Mouse (Mus musculus) frontal cortex, adult (tissue): ENCODE results near the gene Elmo3.
A peak's percentile ranks its signal among the peaks of the same experiment; 100 is the strongest.
"Not testable (repeated sequence)": the region's sequence is repeated elsewhere in the genome, so short reads cannot be mapped to it uniquely, and the experiment has no call there.

Experiments used
- ATAC-seq: cut with Nextera tagmentation; 2 replicates; pipeline ENCODE4 v1.9.2; 2017; ENCODE audit warnings: mild to moderate bottlenecking, moderate library complexity, mixed read lengths; ENCODE audit not compliant: low TSS enrichment

The Elmo3 gene

DNA sequence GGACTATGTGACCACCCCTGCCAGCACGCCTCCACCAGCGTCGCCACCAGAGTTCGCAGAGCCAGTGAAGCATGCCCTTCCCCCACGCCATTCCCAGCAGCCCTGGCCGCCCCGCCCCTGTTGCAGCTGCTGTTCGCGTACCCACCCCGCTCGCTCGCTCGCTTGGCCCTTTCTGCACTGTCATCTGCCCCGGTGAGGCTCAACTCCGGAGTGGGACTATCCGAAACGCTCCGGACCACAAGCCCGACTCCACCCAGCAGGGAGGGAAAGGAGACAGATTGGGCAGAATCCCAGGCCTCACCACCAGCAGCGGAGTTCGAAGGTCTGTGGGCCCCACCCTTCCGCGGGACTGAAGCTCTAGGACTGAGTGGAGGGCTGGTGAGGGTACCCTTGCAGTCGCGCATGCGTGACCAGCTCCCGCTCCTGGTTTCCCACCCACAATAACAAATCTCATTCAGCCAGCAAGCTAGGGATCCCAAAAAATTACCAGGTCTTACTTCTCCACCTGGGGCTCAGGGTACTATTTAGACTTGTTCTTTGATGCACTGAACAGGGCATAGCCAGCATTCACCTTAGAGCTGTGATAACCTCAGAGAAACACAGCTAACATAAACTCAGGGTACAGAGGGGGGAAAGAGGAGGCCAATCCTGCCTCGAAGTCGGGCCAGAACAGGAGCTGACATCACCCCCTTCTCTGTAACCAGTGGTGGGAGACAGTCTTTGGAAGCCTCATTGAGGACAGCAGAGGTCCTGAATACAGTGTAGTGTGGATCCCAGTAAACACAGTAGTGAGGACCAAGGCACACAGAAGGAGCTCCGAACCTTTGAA is 28.9 kb upstream of the Elmo3 start:
- ATAC-seq, result peak; percentile 48

DNA sequence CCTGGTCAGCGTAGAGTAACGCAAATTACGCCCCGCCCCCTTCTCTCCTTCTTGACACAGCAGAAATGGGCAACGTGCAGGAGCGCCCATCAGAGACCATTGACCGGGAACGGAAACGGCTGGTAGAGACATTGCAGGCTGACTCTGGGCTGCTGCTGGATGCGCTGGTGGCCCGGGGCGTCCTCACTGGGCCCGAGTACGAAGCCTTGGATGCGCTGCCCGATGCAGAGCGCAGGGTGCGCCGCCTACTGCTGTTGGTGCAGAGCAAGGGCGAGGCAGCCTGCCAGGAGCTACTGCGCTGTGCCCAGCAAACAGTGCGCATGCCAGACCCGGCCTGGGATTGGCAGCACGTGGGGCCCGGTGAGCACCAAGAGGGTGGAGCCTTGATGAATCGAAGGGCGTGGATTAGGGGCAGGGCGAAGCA is 26.5 kb upstream of the Elmo3 start:
- ATAC-seq, result peak; percentile 66

DNA sequence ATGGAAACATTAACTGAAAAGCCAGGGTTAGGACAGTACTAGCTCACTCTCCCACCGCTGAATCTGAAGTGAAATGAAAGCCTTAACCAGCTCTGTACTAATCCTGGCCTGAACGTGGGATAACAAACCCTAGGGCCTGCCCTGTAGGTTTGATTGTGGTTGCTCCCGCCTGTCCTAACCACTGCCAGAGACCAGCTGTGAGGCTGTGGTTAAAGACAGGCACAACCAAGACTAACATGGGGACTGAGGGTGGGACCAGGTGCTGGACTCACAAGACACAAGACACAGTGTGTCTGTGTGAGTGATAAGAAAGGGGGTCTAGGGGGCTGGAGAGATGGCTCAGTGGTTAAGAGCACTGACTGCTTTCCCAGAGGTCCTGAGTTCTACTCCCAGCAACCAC is 24.8 kb upstream of the Elmo3 start:
- ATAC-seq, result no peak

DNA sequence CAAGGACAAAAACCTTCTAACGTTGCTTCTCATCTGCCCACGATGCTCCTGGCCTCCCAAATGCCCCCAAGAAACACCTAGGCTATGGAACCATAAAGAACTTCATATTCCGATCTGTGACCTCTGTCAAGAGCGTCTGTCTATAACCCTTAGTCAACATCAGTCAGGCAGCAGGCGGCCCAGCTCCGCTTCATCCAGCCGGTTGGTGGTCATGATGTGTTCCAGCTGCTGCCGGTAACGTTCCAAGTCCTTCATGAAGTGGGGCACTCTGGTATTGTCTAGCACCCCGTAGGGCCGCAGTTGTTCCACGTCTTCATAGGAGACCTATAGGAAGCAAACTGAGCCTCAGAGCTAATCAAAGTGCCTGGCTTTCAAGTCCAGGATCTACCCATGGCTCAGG is 23.6 kb upstream of the Elmo3 start:
- ATAC-seq, result no peak

DNA sequence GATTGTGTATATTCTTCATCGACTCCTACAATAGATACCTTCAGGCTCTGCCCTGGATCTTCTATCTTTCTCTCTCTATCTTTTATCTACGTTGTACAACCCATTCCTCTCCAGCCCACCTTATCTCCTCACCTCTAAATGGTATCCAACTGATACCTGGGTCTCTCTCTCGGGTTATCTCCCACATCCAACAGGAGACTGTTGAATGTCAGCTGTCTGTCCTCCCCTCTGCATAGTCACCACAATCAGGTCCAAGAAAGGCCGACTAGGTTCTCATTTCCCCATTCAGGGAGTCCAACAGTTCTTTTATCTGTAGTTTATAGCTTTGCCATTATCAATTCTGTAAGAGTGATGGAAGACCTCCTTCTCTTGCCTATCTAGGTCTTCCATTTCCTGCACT is 23.2 kb upstream of the Elmo3 start:
- ATAC-seq, result no peak

DNA sequence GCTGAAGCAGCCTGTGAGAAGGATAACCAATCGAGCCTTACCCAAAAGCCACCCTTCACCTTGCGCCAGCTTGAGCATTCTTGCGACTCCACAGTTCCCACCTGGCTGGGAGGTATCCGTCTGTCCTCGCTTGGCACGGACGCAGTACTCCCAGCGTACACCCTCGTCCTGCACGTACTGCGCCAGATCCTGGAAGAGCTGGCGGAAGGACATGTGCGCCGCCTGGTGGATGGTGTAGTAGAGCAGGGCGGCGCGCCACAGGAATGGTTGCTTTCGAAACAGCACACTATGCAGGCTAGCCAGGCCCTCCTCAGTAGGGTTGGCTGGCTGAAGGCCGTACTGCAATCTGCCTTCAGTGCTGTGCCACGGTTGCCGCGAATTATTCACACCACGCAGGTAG is 22.3 kb upstream of the Elmo3 start:
- ATAC-seq, result peak; percentile 25; the same call in 1 of the 2 replicates

DNA sequence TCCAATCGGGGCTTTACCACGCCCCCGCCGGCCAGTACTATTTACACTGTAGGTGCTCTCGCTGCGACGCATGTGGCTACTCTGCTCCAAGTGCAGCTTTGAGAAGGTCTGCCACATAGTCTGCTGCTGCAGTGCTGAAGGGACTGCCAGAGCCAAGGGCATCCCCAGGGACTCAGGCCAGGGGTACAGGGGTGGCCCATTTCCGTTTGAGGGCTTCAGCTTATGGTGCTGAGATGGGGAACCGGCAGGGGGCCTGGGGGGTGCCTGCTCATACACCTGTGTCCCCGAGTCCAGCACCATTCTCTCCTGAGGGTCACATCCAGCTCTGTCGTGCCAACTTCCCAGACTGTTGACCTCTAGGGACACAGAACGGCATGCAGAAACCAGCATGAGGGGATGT is 19.9 kb upstream of the Elmo3 start:
- ATAC-seq, result no peak

DNA sequence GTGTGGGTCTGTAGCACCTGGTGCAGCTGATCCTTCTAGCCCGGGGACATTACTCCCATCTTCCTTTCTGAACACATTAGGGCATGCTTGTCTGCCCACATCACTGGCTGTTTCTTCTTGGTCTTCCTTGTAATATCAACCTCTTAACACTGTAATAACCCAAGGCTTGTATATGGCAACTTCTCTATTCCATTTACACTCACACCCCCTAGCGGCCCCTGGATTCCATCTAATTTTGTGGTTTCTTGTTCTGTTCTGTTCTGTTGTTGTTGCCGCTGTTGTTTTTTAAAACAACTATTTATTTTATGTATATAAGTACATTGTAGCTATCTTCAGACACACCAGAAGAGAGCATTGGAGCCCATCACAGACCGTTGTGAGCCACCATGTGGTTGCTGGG is 18.5 kb upstream of the Elmo3 start:
- ATAC-seq, result no peak

DNA sequence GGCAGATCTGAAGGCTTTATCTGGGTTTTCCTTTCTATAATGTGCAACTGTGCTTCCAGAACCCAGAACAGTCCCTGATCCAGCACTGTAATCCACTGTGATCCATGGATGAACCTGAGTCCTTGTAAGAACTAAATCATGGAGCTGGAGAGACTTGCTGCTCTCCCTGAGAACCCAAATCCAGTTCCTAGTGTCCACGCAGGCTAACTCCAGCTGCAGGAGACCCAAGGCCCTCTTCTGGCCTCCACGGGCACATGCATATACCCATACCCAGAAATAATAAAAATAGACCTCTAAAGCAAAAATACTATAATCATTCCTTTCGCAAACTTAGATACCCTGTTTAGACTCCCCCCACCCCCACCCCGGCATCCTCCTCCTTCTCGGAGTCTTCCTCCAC is 17.2 kb upstream of the Elmo3 start:
- ATAC-seq, result no peak

DNA sequence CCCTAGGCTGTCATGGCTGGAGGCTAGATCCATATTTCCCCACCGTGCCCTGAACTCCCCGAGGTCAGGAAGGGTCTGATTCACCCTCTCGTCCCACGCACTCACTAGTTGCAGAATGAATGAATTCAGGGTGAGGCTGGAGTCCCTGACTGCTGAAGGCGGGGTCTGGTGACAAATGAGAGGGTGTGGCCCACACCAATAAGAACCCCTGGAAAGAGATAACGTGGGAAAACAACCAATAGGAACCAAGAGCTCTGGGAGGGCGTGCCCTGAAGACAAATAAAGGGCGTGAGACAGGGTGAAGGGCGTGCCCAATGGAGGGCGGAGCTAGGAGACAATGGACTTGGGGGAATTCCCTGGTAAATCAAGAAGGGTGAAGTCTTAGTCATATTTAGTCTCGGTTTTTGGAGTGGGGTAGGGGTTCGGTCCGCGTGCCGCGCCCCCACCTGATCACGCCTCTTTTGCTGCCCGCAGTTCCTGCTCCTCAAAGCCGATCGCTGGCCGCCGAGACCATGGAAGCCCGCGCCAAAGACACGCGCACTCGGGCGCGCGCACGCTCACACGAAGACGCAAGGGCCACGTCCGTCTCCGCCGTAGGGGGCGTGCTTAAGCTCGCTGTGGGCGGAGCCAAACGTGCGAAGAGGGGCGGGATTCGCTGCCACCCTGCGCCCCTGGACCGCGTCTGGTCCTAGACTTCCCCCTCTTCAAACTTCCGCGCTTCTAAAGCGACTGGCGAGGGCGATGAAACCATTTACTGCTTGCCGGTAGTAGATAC is 16.3 kb upstream of the Elmo3 start:
- ATAC-seq, result peak; percentile 83

DNA sequence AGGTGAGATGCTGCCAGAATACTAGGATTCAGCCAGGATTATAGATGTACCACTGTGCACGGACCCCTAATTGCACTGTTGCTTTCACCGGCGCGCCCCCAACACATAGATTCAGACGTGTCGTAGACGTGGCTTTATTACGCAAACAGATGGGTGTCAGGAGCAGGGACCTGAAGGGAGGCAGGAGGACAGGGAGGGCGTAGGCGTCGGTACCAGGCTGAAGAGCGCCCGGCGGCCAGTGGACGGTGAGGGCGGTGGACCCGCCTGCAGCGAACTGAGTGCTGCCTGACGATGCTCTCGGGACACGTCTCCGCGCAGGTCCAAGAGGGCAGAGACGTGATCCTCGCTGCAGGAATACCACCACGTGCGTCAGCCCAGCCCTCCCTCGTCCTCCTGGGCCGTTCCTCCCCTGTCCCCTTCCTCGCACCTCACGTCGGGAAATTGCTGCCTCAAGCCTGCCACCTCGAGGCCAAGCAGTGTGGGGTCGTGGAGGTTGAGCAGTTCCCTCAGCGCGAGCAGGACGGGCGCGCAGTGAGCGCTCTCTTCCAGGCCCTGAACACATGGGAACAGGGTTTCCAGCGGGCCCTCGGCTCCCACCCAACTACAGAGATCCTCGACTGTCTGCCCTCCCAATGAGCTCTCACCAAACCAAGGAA is 15.5 kb upstream of the Elmo3 start, which contains the start of gene 4931428F04Rik:
Gene 4931428F04Rik, minus strand, starts transcription at position 60 of the 656 bp plus-strand sequence.
- ATAC-seq, result peak; percentile 16

DNA sequence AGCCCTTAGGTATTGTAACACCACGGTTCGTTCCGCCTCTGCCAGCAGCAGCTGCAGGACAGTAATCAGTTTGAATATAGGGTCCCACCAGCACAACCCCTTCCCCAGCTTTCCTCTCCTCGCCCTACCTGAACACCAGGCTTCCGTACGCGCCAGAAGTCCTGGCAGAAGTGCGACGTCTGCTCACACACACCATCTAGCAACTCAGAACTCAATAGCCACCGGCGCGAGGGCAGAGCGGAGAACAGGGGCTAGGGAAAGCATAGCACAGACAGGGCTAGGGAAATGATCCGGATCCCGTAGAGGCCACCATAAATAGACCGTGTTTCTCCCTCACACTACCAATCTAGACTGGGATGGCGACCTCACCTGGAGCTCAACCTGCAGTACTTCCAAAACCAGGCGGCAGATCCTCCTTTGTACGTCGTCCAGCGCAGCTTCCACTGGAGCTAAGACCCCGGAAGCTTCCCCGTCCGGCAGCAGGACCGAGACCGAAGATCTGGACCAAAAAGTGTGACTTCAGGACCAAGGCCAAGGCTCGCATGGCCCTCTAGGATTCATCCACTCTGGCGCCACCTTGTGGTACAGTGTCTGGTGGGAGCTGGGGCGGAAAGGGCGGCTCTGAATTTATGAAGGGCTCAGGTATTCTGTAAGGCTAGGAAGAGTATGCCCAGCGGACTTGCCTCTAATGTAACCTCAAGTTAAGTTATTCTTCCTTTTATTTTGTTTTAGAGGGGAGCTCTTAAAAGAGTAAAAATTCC is 14.7 kb upstream of the Elmo3 start:
- ATAC-seq, result no peak

DNA sequence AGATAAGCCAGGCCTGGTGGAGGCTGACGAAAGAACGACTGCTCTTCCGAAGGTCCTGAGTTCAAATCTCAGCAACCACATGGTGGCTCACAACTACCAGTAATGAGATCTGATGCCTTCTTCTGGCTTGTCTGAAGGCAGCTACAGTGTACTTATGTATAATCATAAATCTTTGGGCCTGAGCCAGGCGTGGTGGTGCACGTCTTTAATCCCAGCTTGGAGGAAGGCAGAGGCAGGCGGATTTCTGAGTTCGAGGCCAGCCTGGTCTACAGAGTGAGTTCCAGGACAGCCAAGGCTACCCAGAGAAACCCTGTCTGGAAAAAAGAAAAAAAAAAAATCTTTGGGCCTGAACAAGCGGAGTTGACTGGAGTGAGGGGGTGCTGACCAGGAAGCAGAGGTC is 14.0 kb upstream of the Elmo3 start:
- not testable (repeated sequence) for ATAC-seq

DNA sequence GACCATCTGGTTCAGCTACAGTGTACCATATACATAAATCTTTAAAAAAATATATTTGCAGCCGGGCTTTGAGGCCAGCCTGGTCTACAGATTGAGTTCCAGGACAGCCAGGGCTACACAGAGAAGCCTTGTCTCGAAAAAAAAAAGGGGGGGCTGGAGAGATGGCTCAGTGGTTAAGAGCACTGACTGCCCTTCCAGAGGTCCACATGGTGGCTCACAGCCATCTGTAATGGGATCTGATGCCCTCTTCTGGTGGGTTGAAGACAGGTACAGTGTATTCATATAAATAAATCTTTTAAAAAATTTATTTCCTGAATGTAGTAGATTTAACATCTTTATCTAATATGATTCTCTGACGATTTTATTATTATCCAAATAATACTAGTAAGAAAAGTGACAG is 13.6 kb upstream of the Elmo3 start:
- ATAC-seq, result not testable (repeated sequence)

DNA sequence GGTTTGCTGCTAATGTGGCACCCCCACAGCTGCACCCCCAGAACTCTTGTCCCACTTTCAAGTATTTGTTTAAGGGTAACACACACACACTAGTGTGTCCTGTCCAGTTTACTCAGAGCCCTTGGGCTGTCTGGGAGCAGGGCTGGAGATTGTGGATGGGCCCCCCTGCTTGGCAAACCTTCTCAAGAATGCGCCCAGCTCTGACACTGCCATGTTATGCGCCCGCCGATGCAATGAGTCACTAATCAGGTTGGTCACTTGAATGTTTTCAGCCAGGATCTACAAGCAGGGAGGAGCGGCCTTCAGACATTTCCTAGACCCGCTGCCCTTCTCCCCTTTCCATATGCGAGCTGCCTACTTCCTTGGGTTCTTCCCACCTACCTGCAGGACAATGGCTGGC is 12.9 kb upstream of the Elmo3 start:
- ATAC-seq, result no peak

DNA sequence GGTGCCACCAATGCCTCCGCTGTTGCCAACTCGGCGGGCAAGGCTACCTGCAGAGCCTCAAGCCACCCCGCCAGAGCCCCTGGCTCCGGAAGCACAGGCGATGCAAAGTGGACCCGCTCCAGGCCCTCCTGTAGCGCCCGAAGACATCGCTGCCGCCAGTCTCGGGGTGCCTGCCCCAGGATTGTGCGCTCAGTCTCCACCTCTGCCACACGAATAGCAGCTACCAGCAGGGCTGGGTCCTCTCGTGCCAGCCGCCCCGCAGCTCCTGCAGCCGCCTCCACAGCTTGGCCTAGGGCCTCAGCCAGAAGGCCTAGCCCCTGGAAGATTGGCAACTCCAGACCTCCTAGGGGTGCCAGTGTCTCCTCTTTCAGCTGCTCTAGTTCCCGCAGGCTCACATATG is 12.0 kb upstream of the Elmo3 start:
- ATAC-seq, result no peak

DNA sequence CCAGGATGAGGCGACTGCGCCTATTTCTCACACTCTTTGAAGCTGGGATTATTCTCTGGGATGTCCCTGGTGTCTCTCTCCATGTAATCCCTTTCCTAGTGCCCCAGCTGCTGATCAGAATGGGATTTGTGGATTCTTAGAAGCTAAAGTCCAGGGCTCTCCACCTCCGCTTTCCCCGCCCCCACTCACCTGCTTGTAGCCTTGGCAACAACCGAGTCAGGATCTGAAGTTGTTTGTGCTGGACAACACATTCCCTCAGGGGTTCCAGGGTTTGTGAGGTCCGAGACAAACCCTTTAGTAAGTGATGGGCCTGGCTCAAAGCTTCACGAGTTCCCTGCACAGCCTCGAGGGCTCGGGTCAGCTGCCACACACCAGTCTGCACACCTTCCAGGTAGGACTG is 10.6 kb upstream of the Elmo3 start:
- ATAC-seq, result no peak

DNA sequence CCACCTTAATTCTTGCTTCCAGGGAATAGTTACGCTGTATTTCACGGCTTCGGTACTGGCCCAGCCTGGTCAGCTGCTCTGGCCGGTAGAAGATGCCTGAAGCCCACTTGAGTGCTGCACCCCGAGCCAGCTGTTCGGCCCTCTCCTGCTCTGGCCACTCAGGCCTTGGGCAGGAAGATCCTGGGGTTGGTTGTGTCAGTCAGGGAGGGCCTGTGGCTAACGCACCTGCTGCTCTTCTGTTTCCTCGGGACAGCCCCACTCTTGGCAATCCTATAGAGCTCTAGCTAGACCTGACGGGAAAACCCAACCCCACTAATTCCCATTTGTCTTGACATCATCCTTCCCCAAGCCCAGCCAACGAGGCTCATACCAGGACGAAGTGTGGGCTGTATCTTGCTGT is 10.1 kb upstream of the Elmo3 start:
- no peak for ATAC-seq

DNA sequence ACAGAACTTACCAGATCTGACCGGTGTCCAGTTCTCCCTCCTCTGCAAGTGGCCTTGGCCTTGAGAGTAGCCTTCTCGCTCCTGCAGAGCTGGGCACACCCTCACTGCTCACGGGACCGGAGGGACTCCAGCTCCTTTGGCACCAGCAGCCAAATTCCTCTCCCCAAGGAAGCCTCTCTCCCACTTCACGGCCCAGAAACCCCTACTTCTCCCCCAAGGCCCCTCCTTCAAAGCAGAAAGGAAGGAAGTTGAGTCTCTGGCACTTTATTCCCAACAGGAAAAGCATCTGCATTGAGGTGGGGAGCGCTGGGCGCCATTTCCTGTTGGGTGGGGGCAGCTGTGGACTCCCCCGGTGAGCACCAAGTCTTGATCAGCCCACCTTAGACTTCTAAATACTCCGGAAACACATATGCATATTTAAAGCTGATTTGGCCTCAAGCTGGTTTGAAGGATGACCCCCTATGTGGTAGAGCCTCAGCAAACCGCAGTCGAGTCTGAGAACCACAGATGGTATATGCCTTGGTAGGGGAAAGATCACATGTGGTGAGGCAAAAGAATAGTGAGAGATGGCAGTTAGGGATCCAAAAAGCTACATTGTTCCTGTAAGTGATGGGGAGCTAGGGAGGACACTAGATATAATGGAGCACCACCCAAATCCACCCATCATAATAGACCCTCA is 9.4 kb upstream of the Elmo3 start, which contains the start of gene Exoc3l:
Gene Exoc3l, minus strand, starts transcription at position 207 of the 679 bp plus-strand sequence.
- no peak for ATAC-seq

DNA sequence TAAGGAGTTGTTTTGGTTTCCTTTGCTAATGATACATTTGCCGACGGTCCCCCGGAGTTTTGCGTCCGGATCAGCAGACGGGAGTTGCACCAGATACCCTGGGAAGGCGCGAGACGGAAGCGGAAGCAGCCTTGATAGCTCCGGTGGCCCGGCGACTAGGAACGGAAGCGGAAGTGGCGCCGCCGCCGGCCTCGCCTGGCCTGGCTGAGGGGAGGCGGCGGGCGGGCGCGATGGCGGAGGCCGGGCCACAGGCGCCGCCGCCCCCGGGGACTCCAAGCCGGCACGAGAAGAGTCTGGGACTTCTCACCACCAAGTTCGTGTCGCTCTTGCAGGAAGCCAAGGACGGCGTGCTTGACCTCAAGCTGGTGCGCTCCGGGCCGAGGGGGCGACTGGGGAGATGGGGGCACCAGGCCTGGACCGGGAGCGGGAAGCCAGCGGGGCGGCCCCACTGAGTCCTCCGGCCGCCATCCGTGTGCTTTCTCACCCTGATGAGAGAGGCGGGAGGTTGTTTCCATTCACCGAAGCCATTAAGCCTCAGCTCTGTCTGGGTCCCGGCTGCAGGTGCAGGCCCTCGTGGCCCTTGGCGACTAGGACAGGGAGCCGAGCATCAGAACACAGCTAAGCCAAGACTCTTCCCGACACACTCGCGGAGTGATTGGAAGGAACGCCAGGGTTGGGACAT is 7.7 kb upstream of the Elmo3 start, which contains the start of gene E2f4:
Gene E2f4, plus strand, starts transcription at position 153 of the 682 bp plus-strand sequence.
- ATAC-seq, result peak; percentile 95
